Mouse (Mus musculus) liver, postnatal 0 days (tissue): Measurements from ENCODE around the gene Coq8a.

Experiments used
- CTCF ChIP-seq: sonication (generic); IDR thresholded peaks from 2 replicates; pipeline ENCODE4 v1.5.1; 2016; ENCODE audit warnings: antibody characterized with exemption, low read depth
- EP300 ChIP-seq: IDR thresholded peaks from 2 replicates; pipeline ENCODE4 v1.6.1; 2016; ENCODE audit warnings: antibody characterized with exemption, low read depth, mild to moderate bottlenecking

GRCm38 (mm10) chr1:180231729-180232128 is 32.3 kb upstream of the Coq8a start:
- no peak for TF ChIP-seq CTCF
- TF ChIP-seq EP300: no peak
